Comparison of ENCODE assay signal across 10 mouse cellular contexts in genomic region chrX:88116326-88116725, GRCm38 (mm10). TPM values are rescaled to one million over a fixed set of nuclear protein-coding genes. Genes with fewer than 3 reads are reported as not detected.
DNase-seq lines count a peak whose midpoint lies in the region; ATAC-seq and TF ChIP-seq lines count a peak whose summit lies in the region.
"Had no signal": no experiment of that assay in that cellular context is flagged by ENCODE, and none has a peak within 500 bp of the region (broad histone marks: within the 10 kb centered on the region; RNA-seq: fewer than 3 reads in every experiment).

No protein-coding gene starts in this region.

- peak overlapping the region; percentile 38; the same call in 1 of the 2 replicates for H3K4me2 ChIP-seq in lung, postnatal 0 days (replicated peaks; ENCODE audit: low read depth, low read length)
- H3K4me2 ChIP-seq in forebrain, embryonic 14.5 days (ENCODE audit: low read length), result peak overlapping the region; percentile 51
- H3K4me2 ChIP-seq in limb, embryonic 12.5 days, result peak overlapping the region; percentile 51
- H3K4me2 ChIP-seq in stomach, embryonic 15.5 days, result peak overlapping the region; percentile 44

- WGBS in lung, postnatal 0 days, result 2% methylated on average over 3 of the region's 3 CpGs
- 13% methylated on average over 3 of the region's 3 CpGs for WGBS in forebrain, embryonic 14.5 days
- 5% methylated on average over 3 of the region's 3 CpGs for whole genome bisulfite sequencing in limb, embryonic 12.5 days
- WGBS in stomach, embryonic 15.5 days, result 10% methylated on average over 3 of the region's 3 CpGs

- no peaks in the 10 kb centered on the region for H3K4me1 ChIP-seq in lung, postnatal 0 days (ENCODE audit: insufficient read depth, low read depth, low read length)
- H3K4me1 ChIP-seq in forebrain, embryonic 14.5 days (ENCODE audit: control insufficient read depth, insufficient read depth, low read length), result no peaks in the 10 kb centered on the region
- H3K4me1 ChIP-seq in limb, embryonic 12.5 days (replicated peaks), result no peaks in the 10 kb centered on the region
- no peaks in the 10 kb centered on the region for H3K4me1 ChIP-seq in stomach, embryonic 15.5 days

- H3K27ac ChIP-seq in lung, postnatal 0 days (ENCODE audit: low read length), result no peak overlapping the region
- no peak overlapping the region for H3K27ac ChIP-seq in forebrain, embryonic 14.5 days (ENCODE audit: low read depth, low read length)
- no peak overlapping the region for H3K27ac ChIP-seq in limb, embryonic 12.5 days
- H3K27ac ChIP-seq in stomach, embryonic 15.5 days, result no peak overlapping the region

- H3K36me3 ChIP-seq in lung, postnatal 0 days (ENCODE audit: insufficient read depth, low read length), result no peaks in the 10 kb centered on the region
- H3K36me3 ChIP-seq in forebrain, embryonic 14.5 days (ENCODE audit: control insufficient read depth, insufficient read depth, low read length), result no peaks in the 10 kb centered on the region
- H3K36me3 ChIP-seq in limb, embryonic 12.5 days, result no peaks in the 10 kb centered on the region
- H3K36me3 ChIP-seq in stomach, embryonic 15.5 days, result no peaks in the 10 kb centered on the region

- no peak overlapping the region for H3K4me3 ChIP-seq in lung, postnatal 0 days (ENCODE audit: low read depth, low read length)
- H3K4me3 ChIP-seq in forebrain, embryonic 14.5 days (ENCODE audit: low read depth, low read length), result peak overlapping the region; percentile 36; the same call in 1 of the 2 replicates
- H3K4me3 ChIP-seq in limb, embryonic 12.5 days (replicated peaks), result no peak overlapping the region
- peak overlapping the region; percentile 38 for H3K4me3 ChIP-seq in stomach, embryonic 15.5 days (replicated peaks)

- no peak for TF ChIP-seq CTCF in lung, postnatal 0 days (IDR thresholded peaks at IDR 0.05)

- H3K27me3 ChIP-seq in lung, postnatal 0 days (replicated peaks; ENCODE audit: insufficient read depth, low read length), result no peaks in the 10 kb centered on the region
- H3K27me3 ChIP-seq in forebrain, embryonic 14.5 days (replicated peaks; ENCODE audit: control insufficient read depth, insufficient read depth, low read length), result no peaks in the 10 kb centered on the region
- H3K27me3 ChIP-seq in limb, embryonic 12.5 days, result peaks cover 7% of the 10 kb centered on the region; the same call in 1 of the 2 replicates
- no peaks in the 10 kb centered on the region for H3K27me3 ChIP-seq in stomach, embryonic 15.5 days (replicated peaks)

- no peak overlapping the region for H3K9ac ChIP-seq in lung, postnatal 0 days (replicated peaks; ENCODE audit: low read depth)
- H3K9ac ChIP-seq in forebrain, embryonic 14.5 days (ENCODE audit: low read length), result no peak overlapping the region
- no peak overlapping the region for H3K9ac ChIP-seq in limb, embryonic 12.5 days (replicated peaks)
- H3K9ac ChIP-seq in stomach, embryonic 15.5 days, result no peak overlapping the region

- DNase-seq in lung, postnatal 0 days (ENCODE audit: low spot score), result no peak
- no peak for DNase-seq in lung, adult 18-20 months
- no peak for DNase-seq in forebrain, embryonic 14.5 days (ENCODE audit: low spot score)
- DNase-seq in gastrocnemius, postnatal 36 days, result no peak
- no peak for DNase-seq in adrenal gland, postnatal 14 days
- no peak for DNase-seq in left cerebral cortex, postnatal 10 days (ENCODE audit: extremely low spot score in 1 of 2, low spot score in 2 of 2)
- DNase-seq: kidney, adult 11 months; lung, postnatal 14 days had no signal

- no peak for TF ChIP-seq EP300 in lung, postnatal 0 days (IDR thresholded peaks at IDR 0.05)

- no peak for ATAC-seq in lung, postnatal 0 days
- ATAC-seq in forebrain, embryonic 14.5 days, result no peak
- no peak for ATAC-seq in limb, embryonic 12.5 days (ENCODE audit: insufficient number of reproducible peaks, insufficient read depth, low FRiP score, low TSS enrichment, low read depth)
- ATAC-seq in stomach, embryonic 15.5 days (ENCODE audit: insufficient read depth, low FRiP score, low read depth), result no peak

- intact Hi-C loops in gastrocnemius, postnatal 36 days (cut with DNase I), result no loop called here
- intact Hi-C loops in left cerebral cortex, postnatal 10 days (cut with DNase I), result no loop called here

- no peaks in the 10 kb centered on the region for H3K9me3 ChIP-seq in lung, postnatal 0 days (ENCODE audit: low read length)
- no peaks in the 10 kb centered on the region for H3K9me3 ChIP-seq in forebrain, embryonic 14.5 days (replicated peaks; ENCODE audit: control insufficient read depth, low read length)
- no peaks in the 10 kb centered on the region for H3K9me3 ChIP-seq in limb, embryonic 12.5 days
- H3K9me3 ChIP-seq in stomach, embryonic 15.5 days, result no peaks in the 10 kb centered on the region

RNA-seq across cellular contexts. Expression of gene Il1rapl1, which starts 0.9 kb away (rescaled TPM):
- not detected in 2 replicates for polyA plus RNA-seq in lung, postnatal 0 days (2015; fragmentation: Nextera tagmentation; extraction: Ambion mirVana)
- polyA plus RNA-seq in forebrain, embryonic 14.5 days (2014; fragmentation: Nextera tagmentation; extraction: Ambion mirVana), result 0.95 and 2.4 TPM in 2 replicates
- polyA plus RNA-seq in limb, embryonic 12.5 days (2016; fragmentation: Nextera tagmentation; extraction: Ambion mirVana), result 0.50 and 0.69 TPM in 2 replicates
- polyA plus RNA-seq in stomach, embryonic 15.5 days (2015; fragmentation: Nextera tagmentation; extraction: Ambion mirVana), result 1.4 and 1.7 TPM in 2 replicates
- not detected for total RNA-seq in gastrocnemius, postnatal 36 days (2021)
- 0.56 and 0.64 TPM in 2 replicates for total RNA-seq in adrenal gland, postnatal 14 days (2021)
- 10 to 100 TPM; 36.5 to 36.6 TPM for total RNA-seq in left cerebral cortex, postnatal 10 days (2021)

Comparison
In these comparisons a context has a peak if more than half of its experiments do, and no peak if none do; other contexts are left out.
1. H3K4me3 ChIP-seq: peak in forebrain, embryonic 14.5 days (single experiment) and stomach, embryonic 15.5 days (single experiment); none in lung, postnatal 0 days (single experiment) and limb, embryonic 12.5 days (single experiment).
2. Peak in every context shown above with its lines, with median percentiles within 50 percentile points of each other: H3K4me2 ChIP-seq.